Mouse (Mus musculus) C2C12 (cell line): ENCODE data around the gene Boc.

ENCODE experiments used
- CEBPB ChIP-seq: IDR thresholded peaks from one replicate; pipeline ENCODE4 v1.6.1; 2011; ENCODE audit warnings: low read depth, mild to moderate bottlenecking, control low read depth, moderate library complexity
- CTCF ChIP-seq: IDR thresholded peaks from one replicate; pipeline ENCODE4 v1.5.1; 2011; ENCODE audit not compliant: control insufficient read depth, insufficient read depth, insufficient read length
- MYOD1 ChIP-seq: IDR thresholded peaks from one replicate; pipeline ENCODE4 v1.6.1; 2011; ENCODE audit warnings: low read depth; ENCODE audit not compliant: control insufficient read depth, insufficient read length

DNA sequence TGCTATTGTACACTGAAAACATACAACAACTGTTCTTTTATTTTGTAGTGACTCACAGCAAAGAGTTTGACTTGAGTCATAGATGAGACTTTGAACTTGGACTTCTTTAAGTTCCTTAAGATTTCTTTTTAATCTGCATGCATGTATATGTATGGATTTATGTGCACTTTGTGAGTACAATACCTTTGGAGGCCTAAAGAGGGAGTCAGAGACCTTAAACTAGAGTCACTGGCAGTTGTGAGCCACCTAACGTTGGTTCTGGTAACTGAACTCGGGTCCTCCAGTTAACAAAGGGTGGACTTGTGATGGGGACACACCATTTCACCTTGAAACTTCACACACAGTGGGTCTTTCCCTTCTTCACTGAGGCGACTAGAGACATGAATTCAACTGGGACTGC lies 60.2 kb downstream of the Boc start:
- TF ChIP-seq CTCF (no peak), CEBPB (no peak), MYOD1 (no peak)
